Mouse (Mus musculus): ENCODE data around the gene Zfp266. TPM values are rescaled to one million over a fixed set of nuclear protein-coding genes. Genes with fewer than 3 reads are reported as not detected.
A peak's percentile ranks its signal among the peaks of the same experiment; 100 is the strongest.

Gene Zfp266
- polyA plus RNA-seq, 1 experiment from 2014 or later, result 96.4 TPM

DNA sequence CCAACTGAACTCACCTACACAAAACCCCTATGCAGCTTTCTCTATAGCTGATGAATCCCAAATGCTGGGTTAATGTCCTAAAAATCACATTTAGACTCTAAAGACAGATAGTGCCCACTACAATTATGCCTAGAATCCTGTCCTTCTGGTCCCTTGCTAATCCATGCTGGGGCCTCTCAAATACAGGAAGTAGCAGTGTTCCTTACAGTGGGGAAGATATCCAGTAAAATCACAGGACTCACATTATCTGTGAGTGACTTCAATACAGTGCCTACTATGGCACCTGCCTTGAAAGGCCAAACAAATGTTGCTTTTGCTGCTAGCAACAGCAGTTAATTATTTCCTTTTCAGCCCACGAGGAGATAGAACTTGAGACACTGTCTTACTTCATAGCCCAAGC lies 10.9 kb downstream of the Zfp266 start:
- H3K27me3 ChIP-seq (ENCODE audit: control insufficient read depth, insufficient read depth, low read length), result no peaks in the 10 kb centered on the region
- peaks cover 2% of the 10 kb centered on the region; the same call in 1 of the 2 replicates for H3K4me1 ChIP-seq (ENCODE audit: control insufficient read depth, insufficient read depth, low read length)
- ATAC-seq (ENCODE audit: low FRiP score, low TSS enrichment), result no peak
- no peaks in the 10 kb centered on the region for H3K9me3 ChIP-seq (ENCODE audit: control insufficient read depth, low read length)
- H3K4me3 ChIP-seq (ENCODE audit: low read length), result no peak overlapping the region
- WGBS, result 38% methylated on average over 1 of the region's 1 CpGs
- H3K4me2 ChIP-seq (replicated peaks; ENCODE audit: low read depth, low read length), result no peak overlapping the region
- H3K9ac ChIP-seq (ENCODE audit: low read depth, low read length), result no peak overlapping the region; the same call in 1 of the 2 replicates
- peaks cover 74% of the 10 kb centered on the region for H3K36me3 ChIP-seq (ENCODE audit: control insufficient read depth, insufficient read depth, low read length)
- no peak overlapping the region for H3K27ac ChIP-seq (ENCODE audit: low read depth, low read length)

DNA sequence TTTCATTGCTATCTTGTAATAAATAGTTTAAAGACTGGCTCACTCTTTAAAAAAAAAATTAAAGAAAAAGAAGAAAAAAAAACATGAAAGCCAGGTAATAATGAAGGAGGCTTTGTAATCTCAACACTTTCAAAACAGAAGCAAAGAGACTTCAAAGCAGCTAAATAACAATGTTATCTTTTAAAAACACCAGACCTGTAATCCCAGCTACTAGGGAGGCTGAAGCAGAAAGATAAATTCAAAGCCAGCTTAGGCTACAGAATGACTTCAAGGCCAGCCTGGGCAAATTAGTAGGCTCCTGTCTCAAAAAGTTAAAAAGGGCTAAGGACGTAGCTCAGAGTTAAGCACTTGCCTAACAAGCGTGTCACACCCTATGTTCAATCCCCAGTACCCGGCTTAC lies 11.5 kb downstream of the Zfp266 start:
- H3K36me3 ChIP-seq (ENCODE audit: control insufficient read depth, insufficient read depth, low read length), result peaks cover 74% of the 10 kb centered on the region

DNA sequence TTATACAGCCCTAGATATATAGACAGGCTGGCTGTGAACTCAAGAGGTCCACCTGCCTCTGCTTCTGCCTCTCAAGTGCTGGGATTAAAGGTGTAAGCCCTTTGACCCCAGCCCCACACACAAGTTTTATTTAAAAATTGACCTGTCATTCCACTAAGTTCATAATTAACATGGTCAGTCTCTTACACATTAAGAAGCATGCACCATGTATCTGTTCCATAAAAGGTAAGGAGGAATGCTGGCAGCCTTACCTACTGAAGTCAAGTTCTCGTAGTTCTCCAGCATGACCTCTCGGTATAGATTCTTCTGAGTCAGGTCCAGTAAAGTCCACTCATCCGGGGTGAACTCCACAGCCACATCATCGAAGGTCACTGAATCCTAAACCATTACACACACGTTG lies 16.4 kb downstream of the Zfp266 start:
- Histone ChIP-seq H3K36me3 (ENCODE audit: control insufficient read depth, insufficient read depth, low read length) (peaks cover 84% of the 10 kb centered on the region), H3K27me3 (ENCODE audit: control insufficient read depth, insufficient read depth, low read length) (no peaks in the 10 kb centered on the region), H3K4me1 (ENCODE audit: control insufficient read depth, insufficient read depth, low read length) (no peaks in the 10 kb centered on the region), H3K9ac (ENCODE audit: low read depth, low read length) (no peak overlapping the region), H3K4me3 (ENCODE audit: low read length) (no peak overlapping the region), H3K4me2 (replicated peaks; ENCODE audit: low read depth, low read length) (no peak overlapping the region), H3K9me3 (ENCODE audit: control insufficient read depth, low read length) (no peaks in the 10 kb centered on the region), H3K27ac (ENCODE audit: low read depth, low read length) (no peak overlapping the region)
- WGBS, result 91% methylated on average over 5 of the region's 5 CpGs
- ATAC-seq (ENCODE audit: low FRiP score, low TSS enrichment), result no peak

More for the DNA sequence above, 11.5 kb downstream of the Zfp266 start:
- H3K27ac ChIP-seq (ENCODE audit: low read depth, low read length), result no peak overlapping the region
- no peaks in the 10 kb centered on the region for H3K9me3 ChIP-seq (ENCODE audit: control insufficient read depth, low read length)
- H3K4me1 ChIP-seq (ENCODE audit: control insufficient read depth, insufficient read depth, low read length), result peaks cover 2% of the 10 kb centered on the region; the same call in 1 of the 2 replicates
- ATAC-seq (ENCODE audit: low FRiP score, low TSS enrichment), result no peak
- H3K27me3 ChIP-seq (ENCODE audit: control insufficient read depth, insufficient read depth, low read length), result no peaks in the 10 kb centered on the region
- no peak overlapping the region for H3K9ac ChIP-seq (ENCODE audit: low read depth, low read length)
- H3K4me2 ChIP-seq (replicated peaks; ENCODE audit: low read depth, low read length), result no peak overlapping the region
- 84% methylated on average over 3 of the region's 3 CpGs for WGBS
- H3K4me3 ChIP-seq (ENCODE audit: low read length), result no peak overlapping the region

DNA sequence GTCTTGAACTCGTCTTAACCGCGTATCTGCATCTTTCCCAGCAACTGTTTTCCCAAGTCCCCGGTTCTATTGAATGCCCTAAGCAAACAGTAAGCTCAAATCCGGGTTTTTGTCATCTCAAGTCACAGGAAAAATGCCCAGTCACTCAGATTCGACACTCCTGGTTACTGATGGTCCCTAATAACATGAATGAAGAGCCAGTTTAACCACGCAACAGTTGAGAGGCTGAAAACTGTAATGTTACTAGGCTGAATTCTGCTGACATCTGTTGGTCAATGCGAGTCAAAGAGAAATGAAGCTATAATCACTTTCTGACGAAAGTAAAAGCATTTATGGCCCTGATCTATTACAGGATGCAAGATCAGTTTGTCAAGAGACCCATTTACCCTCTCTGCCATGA lies 27.9 kb downstream of the Zfp266 start:
- WGBS, result 5% methylated on average over 9 of the region's 9 CpGs
- Histone ChIP-seq H3K27me3 (ENCODE audit: control insufficient read depth, insufficient read depth, low read length) (no peaks in the 10 kb centered on the region), H3K4me3 (ENCODE audit: low read length) (peak overlapping the region; percentile 56), H3K4me1 (ENCODE audit: control insufficient read depth, insufficient read depth, low read length) (peaks cover 7% of the 10 kb centered on the region; the same call in 1 of the 2 replicates), H3K36me3 (ENCODE audit: control insufficient read depth, insufficient read depth, low read length) (peaks cover 38% of the 10 kb centered on the region), H3K4me2 (replicated peaks; ENCODE audit: low read depth, low read length) (peak overlapping the region; percentile 81), H3K9ac (ENCODE audit: low read depth, low read length) (peak overlapping the region; percentile 65), H3K9me3 (ENCODE audit: control insufficient read depth, low read length) (no peaks in the 10 kb centered on the region), H3K27ac (ENCODE audit: low read depth, low read length) (peak overlapping the region; percentile 83; the same call in 1 of the 2 replicates)
- ATAC-seq (ENCODE audit: low FRiP score, low TSS enrichment), result no peak

DNA sequence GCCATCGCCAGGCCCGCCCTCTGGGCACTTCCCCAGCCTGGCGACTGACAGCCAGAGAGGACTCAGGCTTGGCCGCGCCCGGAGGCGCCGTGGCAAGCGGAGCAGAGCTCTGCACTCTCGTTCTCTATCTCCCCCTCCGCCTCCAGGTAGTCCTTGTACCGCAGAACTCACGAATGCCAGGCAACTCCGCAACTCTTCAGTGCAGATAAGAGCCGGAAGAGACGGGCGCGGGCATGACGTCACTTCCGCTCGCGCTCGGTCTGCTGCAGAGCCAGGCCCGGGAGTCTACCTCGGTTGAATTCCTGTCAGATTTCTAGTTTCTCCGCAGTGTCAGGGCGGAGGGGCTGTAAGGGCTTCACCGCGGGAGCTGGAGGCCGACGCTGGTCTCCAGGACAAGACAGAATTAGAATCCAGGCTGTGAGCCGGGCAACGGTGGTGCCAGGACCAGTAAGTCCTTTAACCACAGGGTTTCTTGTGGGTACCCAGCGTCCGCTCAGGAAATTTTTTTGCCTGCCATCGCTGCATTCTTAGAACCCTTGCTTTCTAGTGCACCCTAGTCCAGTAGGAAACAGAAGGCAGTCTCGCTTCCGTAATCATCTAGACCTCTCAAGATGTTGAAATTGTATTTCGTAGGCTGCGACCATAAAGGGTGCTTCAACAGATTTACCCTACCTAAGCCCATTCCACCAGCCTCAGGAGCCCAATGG lies 28.5 kb downstream of the Zfp266 start, which contains the start of gene Zfp426:
Zfp426 (minus strand) TSS at position 220 of the 707 bp plus-strand sequence.
- Histone ChIP-seq H3K4me1 (ENCODE audit: control insufficient read depth, insufficient read depth, low read length) (peaks cover 7% of the 10 kb centered on the region; the same call in 1 of the 2 replicates), H3K9me3 (ENCODE audit: control insufficient read depth, low read length) (no peaks in the 10 kb centered on the region), H3K27ac (ENCODE audit: low read depth, low read length) (peak within 1 kb of the TSS; percentile 83), H3K36me3 (ENCODE audit: control insufficient read depth, insufficient read depth, low read length) (peaks cover 32% of the 10 kb centered on the region), H3K27me3 (ENCODE audit: control insufficient read depth, insufficient read depth, low read length) (no peaks in the 10 kb centered on the region), H3K9ac (ENCODE audit: low read depth, low read length) (peak within 1 kb of the TSS; percentile 65), H3K4me3 (ENCODE audit: low read length) (peak within 1 kb of the TSS; percentile 56), H3K4me2 (replicated peaks; ENCODE audit: low read depth, low read length) (peak within 1 kb of the TSS; percentile 81)
- ATAC-seq (ENCODE audit: low FRiP score, low TSS enrichment), result peak; percentile 95
- under 1% methylated on average over 40 of the region's 40 CpGs for WGBS

DNA sequence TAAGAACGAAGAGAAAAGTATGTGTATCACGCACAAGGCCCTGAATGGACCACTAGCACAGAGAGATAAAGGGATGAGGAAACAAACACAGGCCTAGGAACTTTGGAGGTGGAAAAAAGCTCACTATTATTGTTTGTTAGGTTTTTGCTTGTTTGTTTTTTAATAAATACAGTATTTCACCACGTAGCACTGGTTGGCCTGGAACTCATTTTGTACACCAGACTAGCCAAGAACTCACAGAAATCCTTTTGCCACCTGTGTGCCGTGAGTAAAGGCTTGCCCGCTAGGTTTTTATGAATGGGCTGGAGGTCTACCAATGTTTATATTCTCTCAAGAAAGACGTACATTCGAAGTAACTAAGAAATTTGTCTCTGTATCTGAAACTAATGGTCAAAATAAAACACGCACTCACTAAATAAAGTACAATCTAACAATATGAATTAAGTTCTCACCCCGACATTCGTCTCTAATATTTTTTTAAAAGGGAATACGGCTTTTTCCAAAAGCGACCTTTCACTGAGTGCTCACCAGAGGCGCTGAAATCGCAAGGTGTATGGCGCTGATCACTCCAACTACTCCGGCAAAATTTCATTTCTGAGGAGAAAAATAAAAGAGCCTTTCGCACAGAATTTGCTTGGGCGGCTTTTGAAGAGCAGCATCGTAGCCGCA lies 29.2 kb downstream of the Zfp266 start:
- H3K9me3 ChIP-seq (ENCODE audit: control insufficient read depth, low read length), result no peaks in the 10 kb centered on the region
- ATAC-seq (ENCODE audit: low FRiP score, low TSS enrichment), result no peak
- WGBS, result 11% methylated on average over 20 of the region's 20 CpGs
- H3K36me3 ChIP-seq (ENCODE audit: control insufficient read depth, insufficient read depth, low read length), result peaks cover 25% of the 10 kb centered on the region
- H3K4me2 ChIP-seq (replicated peaks; ENCODE audit: low read depth, low read length), result peak overlapping the region; percentile 81
- H3K4me3 ChIP-seq (ENCODE audit: low read length), result peak overlapping the region; percentile 56
- peak overlapping the region; percentile 83 for H3K27ac ChIP-seq (ENCODE audit: low read depth, low read length)
- H3K4me1 ChIP-seq (ENCODE audit: control insufficient read depth, insufficient read depth, low read length), result peaks cover 7% of the 10 kb centered on the region; the same call in 1 of the 2 replicates
- H3K9ac ChIP-seq (ENCODE audit: low read depth, low read length), result peak overlapping the region; percentile 65
- no peaks in the 10 kb centered on the region for H3K27me3 ChIP-seq (ENCODE audit: control insufficient read depth, insufficient read depth, low read length)

DNA sequence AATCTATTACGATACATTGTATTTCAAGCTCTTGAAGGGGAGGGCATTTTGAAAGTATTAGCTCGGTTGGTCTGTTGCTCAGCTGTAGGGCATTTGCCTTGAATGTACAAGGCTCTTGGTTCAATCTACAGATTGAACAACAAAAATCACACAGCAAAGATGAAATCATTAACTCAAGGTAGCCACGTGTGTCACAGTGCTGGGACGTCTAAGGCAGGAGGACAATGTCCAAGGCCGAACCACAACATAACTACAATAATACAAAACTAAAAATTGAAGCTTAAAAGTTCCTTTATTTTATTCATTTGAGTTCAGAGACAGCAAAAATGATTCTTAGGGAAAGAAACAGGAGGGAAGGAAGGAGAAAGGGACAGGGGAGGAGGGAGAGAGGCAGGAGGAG lies 31.7 kb downstream of the Zfp266 start:
- H3K4me2 ChIP-seq (replicated peaks; ENCODE audit: low read depth, low read length), result no peak overlapping the region
- WGBS, result 94% methylated on average over 5 of the region's 5 CpGs
- H3K9me3 ChIP-seq (ENCODE audit: control insufficient read depth, low read length), result no peaks in the 10 kb centered on the region
- no peak overlapping the region for H3K4me3 ChIP-seq (ENCODE audit: low read length)
- H3K4me1 ChIP-seq (ENCODE audit: control insufficient read depth, insufficient read depth, low read length), result peaks cover 7% of the 10 kb centered on the region; the same call in 1 of the 2 replicates
- H3K36me3 ChIP-seq (ENCODE audit: control insufficient read depth, insufficient read depth, low read length), result peaks cover 22% of the 10 kb centered on the region; the same call in 1 of the 2 replicates
- no peak overlapping the region for H3K9ac ChIP-seq (ENCODE audit: low read depth, low read length)
- no peak overlapping the region for H3K27ac ChIP-seq (ENCODE audit: low read depth, low read length)
- H3K27me3 ChIP-seq (ENCODE audit: control insufficient read depth, insufficient read depth, low read length), result no peaks in the 10 kb centered on the region
- ATAC-seq (ENCODE audit: low FRiP score, low TSS enrichment), result no peak

DNA sequence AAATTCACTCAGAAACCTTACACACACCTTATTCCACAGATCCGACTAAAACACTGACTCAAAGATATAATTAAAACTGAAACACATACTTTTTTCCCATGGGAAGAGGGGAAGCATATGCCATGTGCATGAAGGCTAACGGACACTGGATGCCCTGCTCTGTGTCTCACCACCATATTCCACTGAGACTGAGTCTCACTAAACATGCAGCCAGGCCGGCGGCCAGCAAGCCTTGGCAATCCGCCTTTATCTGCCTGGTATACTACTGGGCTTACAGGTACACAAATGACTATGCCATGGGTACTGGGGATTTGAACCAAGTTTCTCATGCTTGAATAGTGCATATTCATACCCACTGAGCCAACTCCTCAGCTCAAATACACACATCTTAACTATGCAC lies 41.8 kb downstream of the Zfp266 start:
- no peak for ATAC-seq (ENCODE audit: low FRiP score, low TSS enrichment)
- no peak overlapping the region for H3K4me3 ChIP-seq (ENCODE audit: low read length)
- no peak overlapping the region for H3K4me2 ChIP-seq (replicated peaks; ENCODE audit: low read depth, low read length)
- no peak overlapping the region for H3K27ac ChIP-seq (ENCODE audit: low read depth, low read length)
- WGBS, result 96% methylated on average over 5 of the region's 5 CpGs
- no peaks in the 10 kb centered on the region for H3K9me3 ChIP-seq (ENCODE audit: control insufficient read depth, low read length)
- no peak overlapping the region for H3K9ac ChIP-seq (ENCODE audit: low read depth, low read length)
- no peaks in the 10 kb centered on the region for H3K4me1 ChIP-seq (ENCODE audit: control insufficient read depth, insufficient read depth, low read length)
- H3K27me3 ChIP-seq (ENCODE audit: control insufficient read depth, insufficient read depth, low read length), result no peaks in the 10 kb centered on the region
- peaks cover 46% of the 10 kb centered on the region for H3K36me3 ChIP-seq (ENCODE audit: control insufficient read depth, insufficient read depth, low read length)

DNA sequence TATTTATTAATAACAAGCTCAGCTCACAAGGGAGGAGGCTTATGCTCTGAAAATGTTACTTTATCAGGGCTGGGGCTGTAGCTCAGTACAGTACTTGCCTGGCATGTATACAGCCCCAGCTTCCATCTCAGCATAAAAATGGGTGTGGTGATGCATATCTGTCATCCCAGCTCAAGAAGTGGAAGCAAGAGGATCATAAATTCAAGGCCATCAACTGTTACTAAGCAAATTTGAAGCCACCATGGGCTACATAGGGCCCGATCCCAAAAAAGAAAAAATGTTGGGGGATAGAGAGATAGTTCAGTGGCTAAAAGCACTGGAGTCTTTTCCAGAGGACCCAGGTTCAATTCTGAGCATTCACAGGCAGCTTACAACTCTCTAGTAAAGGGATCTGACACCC lies 44.6 kb downstream of the Zfp266 start:
- H3K27me3 ChIP-seq (ENCODE audit: control insufficient read depth, insufficient read depth, low read length), result no peaks in the 10 kb centered on the region
- H3K9me3 ChIP-seq (ENCODE audit: control insufficient read depth, low read length), result no peaks in the 10 kb centered on the region
- no peak overlapping the region for H3K9ac ChIP-seq (ENCODE audit: low read depth, low read length)
- H3K4me1 ChIP-seq (ENCODE audit: control insufficient read depth, insufficient read depth, low read length), result no peaks in the 10 kb centered on the region
- H3K27ac ChIP-seq (ENCODE audit: low read depth, low read length), result no peak overlapping the region
- peaks cover 61% of the 10 kb centered on the region for H3K36me3 ChIP-seq (ENCODE audit: control insufficient read depth, insufficient read depth, low read length)
- ATAC-seq (ENCODE audit: low FRiP score, low TSS enrichment), result no peak
- WGBS, result 93% methylated on average over 1 of the region's 1 CpGs
- no peak overlapping the region for H3K4me3 ChIP-seq (ENCODE audit: low read length)
- no peak overlapping the region for H3K4me2 ChIP-seq (replicated peaks; ENCODE audit: low read depth, low read length)

All from kidney, embryonic 14.5 days (tissue).